Mouse (Mus musculus): ENCODE results near the gene Grik4.

DNA sequence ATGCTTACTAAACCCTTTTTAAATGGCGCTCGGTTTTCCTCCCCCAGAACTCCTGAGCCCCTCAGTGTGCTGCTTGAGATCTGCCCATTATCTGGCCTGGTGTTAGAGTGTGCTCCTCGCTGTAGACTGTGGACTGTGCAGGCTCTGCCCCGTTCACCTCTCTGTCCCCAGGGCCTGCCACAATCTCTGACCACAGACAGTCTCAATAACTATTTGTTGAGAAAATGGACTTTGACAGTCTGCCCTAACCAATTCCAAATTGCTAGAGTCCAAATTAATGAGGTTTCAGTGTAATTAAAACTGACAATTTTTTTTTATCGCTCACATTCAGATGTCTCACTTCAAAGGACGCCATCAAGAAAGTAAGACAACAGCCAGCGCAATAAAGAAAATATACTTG, 220.2 kb downstream of the Grik4 start:
- TF ChIP-seq CTCF (IDR thresholded peaks at IDR 0.05; ENCODE audit: insufficient read depth, low read depth, low read length) (no peak), POLR2A (IDR thresholded peaks at IDR 0.05; ENCODE audit: insufficient read depth, low read depth, low read length) (no peak)

All from olfactory bulb, adult 2 months (tissue).